Mouse (Mus musculus) activated CD4-positive, CD25-positive, alpha-beta regulatory T cell, adult 4 months (primary cell): Measurements from ENCODE around the gene Megf6. TPM values are rescaled to one million over a fixed set of nuclear protein-coding genes. Genes with fewer than 3 reads are reported as not detected.

Experiments
- ATAC-seq: one replicate; pipeline ENCODE4 v1.8.0; 2017
- polyA plus RNA-seq, 2 experiments: library from polyadenylated mRNA; unstranded; fragments of 100-300 nt; shearing (Covaris generic); gene quantifications; one replicate each; pipeline ENCODE4 v1.2.1; 2017

Gene Megf6
- polyA plus RNA-seq, 2 experiments from 2014 or later: not detected

DNA sequence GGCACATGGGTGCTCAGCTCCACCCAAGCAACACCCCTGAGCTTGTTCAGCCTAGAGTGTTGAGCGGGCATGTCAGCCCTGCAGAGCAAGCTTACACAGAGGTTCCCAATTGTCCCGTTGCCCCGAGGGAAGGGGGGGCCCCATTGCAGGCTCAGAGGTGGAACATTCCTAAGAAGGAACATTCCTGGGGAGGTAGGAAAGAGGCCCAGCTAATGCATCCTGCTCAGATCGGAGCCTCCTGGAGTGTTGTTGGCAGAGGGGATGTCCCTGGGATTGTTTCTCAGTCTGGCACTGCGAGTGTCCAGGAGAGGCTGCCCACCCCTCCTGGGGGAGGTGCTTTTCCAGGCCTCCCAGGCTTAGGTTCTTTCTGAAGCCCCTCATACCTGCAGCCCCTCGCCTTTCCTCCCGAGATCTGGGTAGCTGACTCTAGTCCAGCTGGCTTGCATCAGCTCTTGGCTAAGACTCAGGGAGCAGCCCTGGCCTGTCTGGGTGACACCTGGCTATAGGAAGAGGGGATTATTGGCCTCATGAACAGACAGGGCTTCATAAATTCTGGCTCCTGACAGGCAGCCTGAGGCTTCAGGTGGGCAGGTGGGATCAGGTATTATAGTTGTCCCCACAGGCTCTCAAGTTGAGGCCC, 47.3 kb downstream of the Megf6 start:
- ATAC-seq: no peak

DNA sequence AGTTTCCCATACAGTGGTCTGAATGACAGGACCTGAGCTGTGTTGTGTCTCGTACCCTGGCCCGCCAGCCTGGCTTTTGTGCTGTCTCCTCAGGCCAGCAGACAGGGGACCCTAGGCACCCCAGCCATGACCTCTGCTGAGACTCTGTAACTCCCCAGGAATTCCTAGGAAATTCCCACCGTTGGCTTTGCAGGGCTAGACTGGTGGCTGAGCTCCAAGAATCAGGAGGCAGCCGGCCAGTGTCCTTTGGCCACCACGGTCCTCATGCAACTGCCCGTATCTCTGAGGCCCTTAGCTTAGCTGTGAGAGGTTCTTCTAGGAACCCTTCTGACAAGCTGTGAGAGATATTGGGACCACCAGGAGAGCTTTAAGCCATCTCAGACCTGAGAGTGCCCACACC, 52.2 kb downstream of the Megf6 start:
- no peak for ATAC-seq

DNA sequence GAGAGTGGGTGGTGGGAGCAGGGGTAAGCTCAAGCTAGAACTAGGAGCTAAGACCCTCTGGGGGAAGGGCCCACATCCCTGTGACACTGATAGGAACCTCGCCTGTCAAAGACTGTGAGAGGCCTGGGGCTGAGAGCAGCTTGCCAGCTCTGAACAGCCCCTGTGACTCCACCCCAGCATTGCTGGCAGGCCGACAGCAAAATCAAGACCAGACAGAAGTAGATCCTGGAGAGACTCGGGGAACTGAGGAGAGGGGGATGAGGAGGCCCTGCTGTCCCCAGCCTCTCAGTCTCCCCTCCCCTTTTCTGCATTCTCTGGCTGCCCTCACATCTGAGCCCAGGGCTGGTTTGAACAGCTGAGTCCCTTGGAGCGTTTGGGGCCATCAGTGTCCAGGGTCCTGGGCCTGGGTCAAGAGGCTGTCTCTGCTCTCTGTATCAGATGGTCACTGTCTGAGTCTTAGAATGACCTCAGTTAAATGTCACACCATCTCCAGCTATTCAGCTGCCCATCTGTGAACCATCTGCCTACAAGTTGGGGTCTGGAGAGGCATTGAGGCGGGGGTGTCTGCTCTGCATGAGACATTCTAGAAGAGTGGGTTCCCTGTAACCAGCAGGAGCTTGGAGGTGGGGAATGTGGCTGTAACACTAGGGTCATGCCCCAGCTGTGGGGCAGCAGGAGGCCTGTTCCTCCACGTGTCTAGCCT, 53.9 kb downstream of the Megf6 start:
- ATAC-seq: no peak

DNA sequence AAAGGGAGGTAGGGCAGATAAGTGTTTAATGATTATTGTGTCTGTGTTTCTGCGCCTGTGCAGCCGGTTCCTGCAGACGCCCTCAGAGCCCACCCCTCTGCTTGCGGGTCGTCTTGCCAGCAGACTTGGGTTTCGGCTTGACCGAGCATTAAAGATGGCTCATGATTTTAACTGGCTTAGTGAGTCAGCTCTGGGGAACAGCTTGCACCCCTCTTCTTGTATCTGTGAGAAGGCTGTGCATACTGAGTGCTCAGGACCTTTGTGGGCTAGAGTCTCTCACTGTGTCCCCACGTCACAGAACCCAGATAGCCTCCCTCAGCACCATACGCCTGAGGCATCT, 54.4 kb downstream of the Megf6 start:
- no peak for ATAC-seq

DNA sequence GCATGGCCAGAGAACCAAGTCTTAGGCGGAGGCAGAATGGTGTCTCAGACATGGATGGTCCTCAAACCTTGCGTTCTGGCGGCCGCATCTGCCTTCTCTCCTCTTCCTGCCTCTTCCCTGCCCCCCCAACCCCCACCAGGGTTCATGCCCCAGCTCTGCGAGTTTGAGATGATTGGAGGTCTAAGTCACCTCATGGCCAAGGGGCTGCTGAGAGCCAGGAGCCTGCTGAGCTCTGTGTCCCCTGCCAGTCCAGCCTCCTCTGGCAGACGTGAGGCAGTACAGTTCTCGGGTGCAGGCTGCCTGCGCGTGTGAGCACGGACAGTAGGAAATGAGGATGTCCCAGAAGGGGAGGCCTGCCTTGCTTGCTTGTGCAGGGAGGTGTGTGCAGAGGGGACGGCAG, 56.1 kb downstream of the Megf6 start:
- ATAC-seq: no peak

DNA sequence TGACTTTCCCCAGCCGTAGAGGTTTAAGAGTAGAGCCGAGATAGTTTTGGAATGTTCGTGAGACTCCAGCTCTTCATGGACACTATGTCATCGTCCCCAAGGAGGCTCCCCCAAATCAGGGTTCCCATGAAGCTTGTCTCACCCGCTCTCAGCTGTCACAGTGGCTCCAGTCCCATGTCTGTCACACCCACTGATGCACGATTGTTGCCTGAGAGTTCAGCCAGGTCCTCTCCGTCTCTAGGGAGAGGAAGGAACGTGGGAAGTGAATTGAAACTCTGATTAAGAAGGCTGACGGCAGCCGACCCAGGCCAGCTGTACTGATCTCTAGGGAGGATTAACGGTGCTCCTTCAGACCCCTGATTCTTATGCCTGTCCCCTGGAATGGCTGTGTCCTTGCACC, 57.8 kb downstream of the Megf6 start:
- ATAC-seq: no peak

DNA sequence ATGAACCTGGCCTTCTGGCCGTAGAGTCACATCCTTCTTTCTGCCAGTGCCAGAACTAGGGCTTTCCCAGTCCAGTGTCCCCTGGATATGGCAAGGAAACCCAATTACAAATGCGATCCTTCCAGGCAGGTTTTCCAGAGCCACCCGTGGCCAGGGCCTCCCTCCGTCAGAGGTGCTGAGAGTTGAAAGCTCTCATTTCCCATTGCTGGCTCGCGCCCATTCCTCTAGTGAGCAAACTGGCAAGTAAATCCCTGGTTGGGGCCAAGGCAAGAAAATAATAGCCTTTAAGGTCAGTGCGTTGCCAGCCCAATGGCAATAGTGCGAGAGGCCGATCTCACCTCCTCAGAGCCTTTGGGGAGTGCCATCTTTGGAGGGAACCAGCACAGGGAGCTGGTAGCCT, 59.0 kb downstream of the Megf6 start:
- no peak for ATAC-seq

DNA sequence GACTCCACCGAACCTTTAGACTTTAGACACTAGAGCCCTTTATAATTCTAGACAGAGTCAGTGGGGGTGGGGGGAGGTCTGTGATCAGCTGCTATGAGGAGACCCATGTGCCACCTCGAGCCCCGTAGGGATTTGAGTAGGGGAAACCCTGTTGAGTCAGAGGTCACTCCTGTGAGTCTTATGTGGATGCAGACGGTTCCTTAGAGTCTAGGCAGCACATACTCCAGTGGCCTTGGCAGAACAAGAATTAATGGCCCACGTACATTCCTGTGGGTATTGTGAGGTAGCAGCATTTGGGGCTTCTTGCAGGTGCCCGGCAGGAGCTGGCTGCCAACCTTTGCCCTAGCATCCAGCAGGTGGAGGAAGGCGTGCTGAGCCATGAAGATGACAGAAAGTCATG, 60.9 kb downstream of the Megf6 start:
- ATAC-seq: no peak

DNA sequence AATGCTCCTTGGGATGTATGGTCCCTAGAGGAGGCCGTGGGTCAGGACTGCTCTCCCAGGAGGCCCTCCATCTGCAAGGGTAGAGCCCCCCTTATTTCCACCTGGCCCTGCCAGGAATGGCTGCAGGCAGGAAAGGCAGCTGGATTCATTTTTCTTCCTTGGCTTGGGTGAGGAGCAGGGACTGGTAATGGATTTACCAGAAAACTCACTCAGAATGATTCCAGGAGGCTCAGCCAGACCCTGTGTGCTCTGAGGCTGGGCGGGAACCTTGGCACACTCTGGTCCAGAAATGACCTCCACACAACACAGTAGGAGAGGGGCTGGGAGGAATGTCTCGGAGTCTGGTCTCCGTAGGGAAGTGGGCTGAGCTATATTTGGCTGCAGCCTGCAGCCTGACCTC, 61.8 kb downstream of the Megf6 start:
- ATAC-seq: no peak

DNA sequence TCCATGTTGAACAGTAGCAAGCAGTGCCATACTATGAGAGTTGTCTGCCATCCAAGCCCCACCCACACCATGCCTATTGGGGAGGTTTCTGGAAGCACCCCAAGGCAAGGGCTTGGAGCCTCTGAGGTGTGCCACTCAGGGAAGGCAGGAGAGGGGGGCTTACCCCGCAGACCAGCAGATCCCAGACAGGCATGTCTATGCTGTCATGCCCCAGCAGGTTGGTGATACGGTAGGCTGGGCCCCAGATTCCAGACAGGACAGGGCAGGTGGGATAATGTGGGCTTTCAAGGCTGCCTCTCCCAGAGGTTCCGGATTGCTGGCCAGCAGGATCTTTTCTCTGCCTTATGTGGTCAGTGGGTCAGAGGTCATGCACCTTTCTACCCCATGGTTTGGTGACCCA, 65.5 kb downstream of the Megf6 start:
- ATAC-seq: no peak

DNA sequence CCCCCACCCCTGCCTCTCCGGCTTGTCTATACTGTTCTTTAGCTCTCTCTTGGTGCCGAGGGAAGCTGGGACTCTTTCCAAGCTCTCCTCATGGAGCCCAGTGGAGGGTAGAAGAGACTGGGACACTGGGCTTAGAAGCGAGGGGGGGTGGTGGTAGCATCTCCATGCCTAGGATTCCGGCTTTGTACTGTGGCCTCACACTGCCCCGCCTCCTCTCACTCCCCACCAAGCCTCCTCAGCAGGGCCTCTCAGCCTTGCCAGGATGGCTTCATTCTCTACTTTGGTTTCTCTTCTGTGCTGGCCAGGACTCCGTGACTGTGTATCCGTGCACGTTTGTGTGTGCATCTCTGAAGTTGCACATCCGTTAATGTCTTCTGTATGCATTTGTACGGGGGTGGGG, 66.4 kb downstream of the Megf6 start:
- no peak for ATAC-seq

DNA sequence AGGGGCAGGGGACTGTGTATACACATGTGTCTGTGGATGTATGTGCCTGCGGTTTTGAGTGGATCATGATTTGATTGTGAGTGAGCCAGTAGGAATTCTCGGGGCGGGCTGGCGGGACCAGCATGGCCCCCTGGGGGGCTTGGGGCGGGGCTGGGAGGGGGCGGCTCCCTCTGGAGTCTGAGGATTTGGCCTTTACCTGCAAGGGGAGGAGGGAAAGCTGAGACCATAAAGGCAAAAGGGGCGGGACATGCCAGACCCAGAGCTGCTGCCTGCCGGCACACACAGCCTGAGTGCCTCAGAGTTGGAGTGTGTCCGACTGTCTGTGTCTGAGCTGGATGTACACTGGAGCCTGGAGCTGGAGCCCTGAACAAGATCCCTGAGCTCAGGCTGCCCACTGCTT, 66.8 kb downstream of the Megf6 start:
- no peak for ATAC-seq

DNA sequence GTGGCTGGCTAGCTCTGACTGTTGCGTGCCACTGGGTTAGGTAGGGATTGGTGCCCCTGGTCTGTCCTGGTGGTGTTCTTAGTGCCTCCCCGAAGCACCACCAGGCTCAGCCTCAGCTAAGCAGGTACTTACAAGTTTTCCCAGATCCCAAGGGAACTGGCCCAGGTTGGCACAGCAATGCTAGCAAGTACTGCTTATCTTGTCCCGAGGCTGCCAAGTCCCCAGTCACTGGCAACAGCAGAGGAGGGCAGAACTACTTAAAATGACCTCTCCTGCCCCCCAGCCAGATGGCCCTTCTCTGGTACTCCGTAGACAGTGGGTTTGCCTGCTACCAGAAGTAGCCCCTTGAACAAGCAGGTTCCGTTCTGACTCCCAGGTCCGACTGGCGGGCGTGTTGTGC, 68.7 kb downstream of the Megf6 start:
- no peak for ATAC-seq

DNA sequence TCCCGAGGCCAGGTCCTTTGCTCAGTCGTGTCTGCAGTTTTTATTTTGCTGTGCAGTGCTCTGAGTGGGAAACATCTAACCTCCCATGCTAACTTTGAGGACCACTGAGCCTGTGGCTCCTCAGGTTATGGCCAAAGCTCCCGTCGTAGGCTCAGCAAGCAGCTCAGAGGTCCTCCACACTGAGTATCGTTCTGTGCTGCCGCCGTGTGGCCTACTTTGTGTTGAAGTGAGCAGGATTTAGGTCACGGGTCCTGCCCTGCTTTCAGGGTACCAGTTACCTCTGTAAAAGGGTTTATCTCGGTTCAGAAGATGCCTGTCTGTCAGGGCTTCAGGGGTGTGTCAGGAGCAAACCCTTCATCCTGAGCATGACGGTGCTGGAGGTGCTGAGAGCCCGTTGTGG, 70.1 kb downstream of the Megf6 start:
- no peak for ATAC-seq

DNA sequence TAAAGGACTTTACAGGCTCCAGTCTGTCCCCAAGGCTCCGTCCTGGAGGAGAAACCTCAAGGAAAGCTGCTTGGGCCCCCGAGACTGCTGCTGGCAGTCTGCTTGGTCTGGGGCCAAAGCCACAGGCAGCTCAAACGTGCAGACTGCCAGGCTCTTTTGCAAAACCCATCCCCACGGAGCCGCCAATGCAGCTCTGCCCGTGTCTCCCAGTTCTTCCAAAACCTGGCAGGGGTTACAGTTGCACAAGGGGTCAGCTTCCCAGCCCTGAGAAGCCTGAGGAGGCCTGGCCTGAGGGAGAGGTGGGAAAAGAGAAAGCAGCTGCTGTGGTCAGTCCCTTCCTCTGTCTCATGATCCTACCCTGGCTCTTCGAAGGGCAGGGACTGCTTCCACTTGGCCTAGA, 74.8 kb downstream of the Megf6 start:
- no peak for ATAC-seq

DNA sequence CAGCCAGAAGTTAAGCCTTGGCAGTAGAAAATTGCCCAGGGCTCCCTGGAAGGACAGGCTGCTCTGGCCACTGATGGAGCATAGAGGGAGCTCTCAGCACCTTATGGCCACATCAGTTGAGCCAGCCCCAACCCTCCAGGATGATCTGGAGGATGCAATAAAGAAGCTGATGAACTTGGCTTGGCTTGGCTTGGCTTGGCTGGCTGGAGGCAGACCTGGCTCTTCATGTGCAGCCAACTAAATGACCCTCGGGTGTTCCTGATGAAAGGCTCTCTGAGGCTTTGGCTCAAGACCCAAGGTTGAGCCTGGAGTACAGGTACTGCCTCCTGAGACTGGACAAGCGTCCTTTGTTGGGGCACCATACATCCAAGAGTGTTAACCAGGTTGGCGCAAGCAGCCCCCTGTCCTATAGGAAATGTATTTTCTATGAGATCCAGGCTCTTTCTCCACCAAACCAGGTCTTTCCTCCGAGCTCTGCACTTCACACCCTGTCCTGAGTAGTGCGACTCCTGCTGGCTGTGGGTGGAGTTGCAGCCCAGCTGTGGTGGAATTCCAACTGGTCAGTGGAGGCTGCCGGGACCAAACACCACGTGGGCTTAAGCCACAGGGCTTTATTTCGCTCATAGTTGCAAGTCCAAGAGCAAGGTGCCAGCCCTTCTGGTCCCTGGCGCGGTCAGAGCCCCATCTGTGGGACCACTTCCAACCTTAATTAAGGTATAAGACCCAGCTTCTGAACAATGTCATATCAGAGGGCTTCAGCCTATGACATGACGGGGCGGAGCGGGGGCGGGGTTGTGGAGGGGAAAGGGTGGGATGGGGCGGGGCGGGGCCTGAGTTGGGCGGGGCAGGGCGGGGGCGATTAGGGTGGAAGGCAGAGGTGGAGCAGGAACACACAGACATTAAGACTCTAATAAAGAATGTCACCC, 75.8 kb downstream of the Megf6 start:
- no peak for ATAC-seq

DNA sequence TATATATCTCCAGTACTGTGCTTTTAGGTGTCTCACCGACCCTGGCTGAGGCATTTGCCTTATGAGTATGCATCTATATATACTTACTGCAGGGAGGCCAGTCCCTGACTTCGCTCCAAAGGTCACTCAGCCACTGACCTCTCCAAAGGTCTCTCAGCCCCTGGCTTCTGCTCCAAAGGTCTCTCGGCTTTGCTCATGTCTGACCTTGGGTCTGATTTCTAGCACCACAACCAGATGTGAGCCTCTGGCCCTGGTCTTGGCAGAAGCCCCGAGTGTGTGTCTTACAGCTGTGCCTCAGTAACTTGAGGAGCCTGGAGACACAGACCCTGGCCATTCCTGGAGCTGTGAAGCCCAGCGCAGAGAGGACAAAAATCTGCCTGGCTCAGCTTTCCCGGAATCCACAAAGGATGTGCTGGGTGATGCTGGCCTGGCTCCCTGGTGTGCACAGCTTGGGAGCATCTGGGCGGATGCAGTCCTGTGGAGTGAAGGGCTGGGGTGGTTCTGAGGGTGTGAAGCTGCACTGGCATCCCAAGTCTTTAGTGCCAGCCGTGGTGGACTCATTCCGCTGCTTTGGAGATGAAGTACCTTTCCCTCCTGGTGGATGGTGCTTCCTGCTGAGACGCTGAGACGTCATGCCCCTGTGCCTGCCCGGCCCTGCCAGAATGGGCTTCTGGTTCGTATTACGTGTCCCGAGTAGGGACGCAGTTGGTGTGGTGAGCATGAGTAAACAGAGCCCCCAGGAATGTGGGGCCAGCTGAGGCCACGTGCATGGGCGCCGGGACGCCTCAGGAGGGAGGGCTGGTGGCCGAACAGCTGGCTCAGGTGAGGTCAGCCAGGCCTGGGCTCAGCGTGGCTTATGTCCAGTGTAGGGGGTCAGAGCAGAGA, 76.9 kb downstream of the Megf6 start:
- no peak for ATAC-seq

DNA sequence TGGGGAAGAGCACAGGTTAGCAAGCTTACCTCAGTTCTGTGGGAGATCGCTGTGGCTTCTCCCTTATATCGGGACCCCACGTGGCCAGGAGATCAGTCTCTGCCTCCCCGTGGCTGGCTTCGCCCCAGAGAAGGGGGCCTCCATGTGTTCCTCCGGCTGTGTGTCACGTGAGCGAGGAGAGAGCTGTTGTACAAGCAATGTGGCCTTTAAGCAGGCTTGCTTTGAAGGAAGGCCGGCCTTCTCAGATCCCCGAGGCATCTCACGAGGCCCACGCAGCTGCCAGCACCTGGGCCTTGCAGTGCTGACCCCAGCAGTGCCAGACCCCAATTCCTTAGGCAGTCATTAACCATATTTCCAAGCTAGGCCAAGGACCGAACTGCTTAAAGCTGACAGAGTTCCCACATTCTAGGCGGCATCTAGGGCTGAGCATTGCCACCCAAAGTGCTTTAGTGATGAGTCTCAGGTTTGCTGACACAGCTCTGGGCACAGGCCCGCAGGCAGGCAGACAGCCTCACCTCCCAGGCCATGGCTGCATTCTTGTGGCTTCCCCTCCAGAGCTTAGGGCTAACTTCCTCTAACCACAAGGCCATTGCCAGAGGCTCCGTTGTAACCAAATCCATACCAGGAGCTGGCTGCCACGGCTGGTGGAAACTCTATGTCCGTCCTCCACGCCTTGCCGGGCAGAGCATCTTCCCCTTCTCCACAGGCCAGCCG, 77.7 kb downstream of the Megf6 start:
- ATAC-seq: no peak

DNA sequence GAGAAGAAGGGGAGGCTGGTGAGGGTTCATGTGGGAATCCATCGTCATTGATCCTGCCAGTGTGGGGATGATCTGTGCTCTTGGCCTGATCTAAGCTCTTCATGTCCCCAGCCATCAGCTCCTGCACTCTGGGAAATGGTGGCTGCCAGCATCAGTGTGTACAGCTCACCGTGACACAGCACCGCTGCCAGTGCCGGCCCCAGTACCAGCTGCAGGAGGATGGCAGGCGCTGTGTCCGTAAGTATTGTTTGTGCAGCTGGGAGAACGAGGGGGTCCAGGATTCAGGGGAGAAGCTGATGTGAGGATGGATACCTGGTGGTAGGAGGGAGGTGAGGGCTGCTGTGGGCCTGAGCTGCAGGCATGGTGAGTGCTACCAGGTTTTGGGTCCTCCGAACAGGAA, 78.8 kb downstream of the Megf6 start:
- no peak for ATAC-seq

DNA sequence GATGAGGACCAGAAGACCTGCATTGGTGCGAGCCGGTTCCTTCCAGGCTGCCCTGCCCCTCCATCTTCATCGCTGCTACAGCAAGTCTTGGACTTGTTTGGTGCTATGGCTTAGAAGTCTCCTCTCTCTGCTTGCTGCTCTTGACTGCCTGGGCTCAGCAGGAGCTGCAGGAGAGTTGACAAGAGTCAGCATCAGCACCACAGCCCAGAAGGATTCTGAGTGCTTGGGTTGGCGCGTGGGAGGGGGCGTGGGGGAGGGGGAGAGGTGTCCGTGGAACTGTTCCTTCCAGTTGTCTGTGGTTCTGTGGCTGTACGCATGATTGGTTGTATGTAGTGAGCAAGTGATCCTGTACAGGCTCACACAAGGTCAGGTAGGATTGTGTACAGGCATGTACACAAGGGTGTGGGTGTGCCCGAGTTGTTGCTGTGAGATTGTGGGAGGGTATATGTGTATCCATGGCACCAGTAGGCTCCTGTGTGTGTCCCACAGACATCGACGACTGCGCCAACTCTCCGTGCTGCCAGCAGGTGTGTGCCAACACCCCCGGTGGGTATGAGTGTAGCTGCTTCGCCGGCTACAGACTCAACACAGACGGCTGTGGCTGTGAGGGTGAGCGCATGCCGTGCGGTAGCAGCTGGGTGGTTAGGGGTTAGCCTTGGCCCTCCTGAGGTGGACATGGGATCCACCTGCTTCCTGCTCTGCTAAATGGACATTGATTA, 82.2 kb downstream of the Megf6 start:
- ATAC-seq: no peak

DNA sequence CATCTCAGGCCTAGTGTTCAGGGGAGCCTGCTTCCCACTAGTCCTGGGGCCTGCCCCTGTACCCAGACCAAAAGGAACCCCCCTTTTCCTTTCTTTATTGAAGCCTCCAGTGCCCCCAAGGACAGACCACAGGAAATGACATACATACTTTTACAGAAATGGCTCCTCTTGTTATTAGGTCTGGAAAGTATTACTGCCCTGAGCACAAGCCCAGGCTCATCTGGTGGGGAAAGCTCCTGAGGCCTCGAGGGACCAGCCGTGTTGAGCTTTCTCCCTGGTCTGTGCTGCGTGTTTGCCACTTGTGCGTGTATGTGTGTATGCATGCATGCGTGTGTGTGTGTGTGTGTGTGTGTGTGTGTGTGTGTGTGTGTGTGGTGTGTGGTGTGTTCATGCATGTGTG, 90.2 kb downstream of the Megf6 start:
- no peak for ATAC-seq

DNA sequence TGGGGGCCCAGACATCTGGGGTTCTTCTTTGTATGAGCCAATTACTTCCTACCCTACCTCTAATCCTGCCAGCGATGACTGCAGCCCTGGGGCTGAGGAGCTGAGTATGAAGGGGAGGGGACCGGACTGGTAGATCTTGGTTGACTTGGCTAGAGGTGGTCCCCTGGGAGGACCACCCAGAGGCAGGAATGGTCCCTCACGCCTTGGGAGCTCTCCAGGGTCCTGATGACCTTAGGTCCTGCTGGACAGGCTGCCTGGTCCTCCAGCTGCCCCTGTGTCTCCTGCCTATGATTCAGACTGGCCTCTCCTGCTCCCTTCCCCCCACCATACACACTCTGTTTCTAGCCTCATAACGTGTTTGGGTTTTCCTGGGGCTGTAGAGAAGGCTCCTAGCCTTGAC, 91.5 kb downstream of the Megf6 start:
- no peak for ATAC-seq
